Mouse (Mus musculus) C2C12 (cell line): ENCODE data around the gene Sv2a. TPM values are rescaled to one million over a fixed set of nuclear protein-coding genes. Genes with fewer than 3 reads are reported as not detected.

Source experiments
- H3K27me3 ChIP-seq: one replicate; pipeline ENCODE4 v1.6.1; 2011; ENCODE audit not compliant: control insufficient read depth, insufficient read depth, insufficient read length
- H3K36me3 ChIP-seq: one replicate; pipeline ENCODE4 v1.6.1; 2011; ENCODE audit not compliant: control insufficient read depth, insufficient read depth
- H3K4me3 ChIP-seq: one replicate; pipeline ENCODE4 v1.5.1; 2011; ENCODE audit warnings: mild to moderate bottlenecking, control low read depth; ENCODE audit not compliant: poor library complexity, insufficient read depth, severe bottlenecking
- H3K79me2 ChIP-seq: one replicate; pipeline ENCODE4 v1.6.1; 2011; ENCODE audit not compliant: control insufficient read depth, insufficient read depth
- H3K79me3 ChIP-seq: one replicate; pipeline ENCODE4 v1.6.1; 2011; ENCODE audit warnings: low read depth, control low read depth
- H3ac ChIP-seq: one replicate; pipeline ENCODE3; 2011; ENCODE audit warnings: low read depth; ENCODE audit not compliant: control insufficient read depth, insufficient read length
- CEBPB ChIP-seq: IDR thresholded peaks from one replicate; pipeline ENCODE4 v1.6.1; 2011; ENCODE audit warnings: low read depth, mild to moderate bottlenecking, control low read depth, moderate library complexity
- CTCF ChIP-seq: IDR thresholded peaks from one replicate; pipeline ENCODE4 v1.5.1; 2011; ENCODE audit not compliant: control insufficient read depth, insufficient read depth, insufficient read length
- FOSL1 ChIP-seq: IDR thresholded peaks from one replicate; pipeline ENCODE4 v1.8.0; 2011; ENCODE audit warnings: mild to moderate bottlenecking, low read length; ENCODE audit not compliant: poor library complexity, insufficient read depth, severe bottlenecking
- MYOG ChIP-seq: IDR thresholded peaks from one replicate; pipeline ENCODE4 v1.6.1; 2011; ENCODE audit not compliant: control insufficient read depth, insufficient read length; ENCODE audit errors: extremely low read depth
- USF1 ChIP-seq: IDR thresholded peaks from one replicate; pipeline ENCODE4 v1.6.1; 2011; ENCODE audit warnings: low read depth, mild to moderate bottlenecking, control low read depth, moderate library complexity
- microRNA-seq: library from miRNA; unstranded; fragments of <30 nt; microRNA quantifications from one replicate; pipeline ENCODE4, GENCODE M21; 2019; ENCODE audit warnings: borderline microRNAs expressed
- polyA plus RNA-seq: library from polyadenylated mRNA; unstranded; fragments of >200 nt; fragmentation: generic; extraction: Trizol; gene quantifications from one replicate; pipeline ENCODE4 v1.2.1, GENCODE M21; 2012; ENCODE audit warnings: missing spikeins

Sv2a gene
- polyA plus RNA-seq, 1 experiment: 0.33 TPM

DNA sequence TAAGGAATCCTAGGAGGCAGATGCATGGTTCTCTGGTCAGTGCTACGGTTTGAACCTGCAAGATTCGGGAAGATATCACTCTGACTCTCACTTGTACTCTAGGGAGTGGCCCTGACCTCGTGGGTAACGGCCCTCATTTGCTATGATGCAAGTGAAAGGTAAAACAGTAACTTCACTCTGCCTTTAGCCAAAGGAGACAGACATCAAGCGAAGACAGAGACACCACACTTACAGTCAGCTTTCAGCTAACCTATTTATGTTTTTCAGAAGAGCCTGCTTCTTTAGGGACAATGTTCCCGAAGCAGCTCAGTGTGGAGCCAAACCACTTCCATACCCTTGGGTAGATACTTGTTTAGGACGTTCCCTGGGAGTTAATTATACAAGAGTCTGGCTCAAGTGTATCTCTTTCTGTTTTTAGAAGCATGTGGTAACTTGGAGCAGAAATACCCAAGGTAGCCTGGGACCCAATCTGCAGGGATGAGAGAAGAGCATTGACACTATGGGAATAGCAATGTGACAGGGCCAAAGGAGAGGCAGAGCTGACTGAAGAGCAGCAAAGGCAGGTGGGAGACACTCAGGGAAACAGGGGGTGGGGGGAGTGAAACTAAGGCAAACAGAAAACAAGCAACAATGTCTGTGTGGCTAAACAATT, 63.1 kb downstream of the Sv2a start:
- TF ChIP-seq FOSL1 (no peak), USF1 (no peak), CTCF (no peak), MYOG (no peak), CEBPB (no peak)
- H3K4me3 ChIP-seq: no peak overlapping the region
- H3ac ChIP-seq: peak overlapping the region; percentile 2
- H3K79me2 ChIP-seq: no peaks in the 10 kb centered on the region
- H3K79me3 ChIP-seq: peaks cover 2% of the 10 kb centered on the region
- no peaks in the 10 kb centered on the region for H3K27me3 ChIP-seq
- no peaks in the 10 kb centered on the region for H3K36me3 ChIP-seq

Small RNA genes lying within 50 kb of the gene (microRNA-seq; reads per million reads assigned to microRNA genes)
- 0.20 reads per million for gene Gm44492
- not detected for gene Gm47311

Other genes with a start within 250 kb of the Sv2a start
- gene Plekho1, start 185.2 kb upstream of the Sv2a start, polyA plus RNA-seq: 103 TPM
- 15.6 TPM for gene Vps45, start 122.7 kb upstream of the Sv2a start, polyA plus RNA-seq
- 12.5 TPM for gene Otud7b, start 76.6 kb upstream of the Sv2a start, polyA plus RNA-seq
- gene Mtmr11, start 19.1 kb upstream of the Sv2a start, polyA plus RNA-seq: 5.1 TPM
- gene Sf3b4, start 8.8 kb upstream of the Sv2a start, polyA plus RNA-seq: 136 TPM
- gene Bola1, start 38.6 kb downstream of the Sv2a start, polyA plus RNA-seq: 76.1 TPM
- 0.18 TPM for gene Hist2h2ab, start 38.7 kb downstream of the Sv2a start, polyA plus RNA-seq
- gene Hist2h2ac, start 39.7 kb downstream of the Sv2a start, polyA plus RNA-seq: 1.9 TPM
- gene Hist2h2be, start 40.0 kb downstream of the Sv2a start, polyA plus RNA-seq: 0.98 TPM
- gene Hist2h3c2, start 58.0 kb downstream of the Sv2a start, polyA plus RNA-seq: 5.1 TPM
- gene Hist2h2aa2, start 59.1 kb downstream of the Sv2a start, polyA plus RNA-seq: 20.3 TPM
- not detected for gene Hist2h2aa1, start 64.3 kb downstream of the Sv2a start, polyA plus RNA-seq
- 0.32 TPM for gene Hist2h3c1, start 65.5 kb downstream of the Sv2a start, polyA plus RNA-seq
- gene Hist2h4, start 82.2 kb downstream of the Sv2a start, polyA plus RNA-seq: 0.89 TPM
- gene Hist2h3b, start 87.5 kb downstream of the Sv2a start, polyA plus RNA-seq: 11.3 TPM
- 3.3 TPM for gene Hist2h2bb, start 88.6 kb downstream of the Sv2a start, polyA plus RNA-seq
- gene Fcgr1, start 112.8 kb downstream of the Sv2a start, polyA plus RNA-seq: 0.02 TPM